Mouse (Mus musculus) G1E (cell line): ENCODE measurements at regions not wholly inside any gene's neighbourhood (a gene's known extent, or its start where the extent isn't known, plus 50 kb on each side); places are given as distances from the start of the nearest gene placed in this dataset.

Experiments used
- ATAC-seq: 2 replicates; pipeline ENCODE4 v1.8.0; 2016; ENCODE audit warnings: mild to moderate bottlenecking; ENCODE audit not compliant: insufficient number of reproducible peaks, poor library complexity, low FRiP score, severe bottlenecking; ENCODE audit errors: extremely low read depth
- DNase-seq: peaks from one replicate; pipeline ENCODE4 v3.0.0; 2012; ENCODE audit warnings: low spot score
- H3K27me3 ChIP-seq: 2 replicates; pipeline ENCODE4 v1.6.1; 2012; ENCODE audit warnings: mild to moderate bottlenecking, low read length, inconsistent platforms; ENCODE audit not compliant: insufficient read depth
- H3K36me3 ChIP-seq: replicated peaks from 2 replicates; pipeline ENCODE3; 2012; ENCODE audit warnings: mild to moderate bottlenecking, inconsistent platforms
- H3K4me1 ChIP-seq: 2 replicates; pipeline ENCODE4 v1.6.1; 2012; ENCODE audit warnings: low read depth, low read length, inconsistent platforms, mixed read lengths; ENCODE audit not compliant: insufficient read depth
- H3K4me3 ChIP-seq: 2 replicates; pipeline ENCODE4 v1.5.1; 2012; ENCODE audit warnings: low read depth, mild to moderate bottlenecking, inconsistent platforms, low read length, moderate library complexity, mixed read lengths
- H3K9me3 ChIP-seq: replicated peaks from 2 replicates; pipeline ENCODE4 v1.6.1; 2012; ENCODE audit warnings: inconsistent platforms
- CTCF ChIP-seq: IDR thresholded peaks from 2 replicates; pipeline ENCODE4 v1.5.1; 2012; ENCODE audit warnings: low read depth, low read length, inconsistent platforms, mixed read lengths
- GATA1 ChIP-seq: IDR thresholded peaks from 2 replicates; pipeline ENCODE4 v1.6.1; 2012; ENCODE audit warnings: borderline replicate concordance, low read length, inconsistent platforms, mixed read lengths
- GATA2 ChIP-seq: IDR thresholded peaks from 2 replicates; pipeline ENCODE4 v1.6.1; 2012; ENCODE audit warnings: low read depth, low read length, inconsistent platforms, borderline replicate concordance
- POLR2AphosphoS5 ChIP-seq: IDR thresholded peaks from 2 replicates; pipeline ENCODE4 v1.6.1; 2012; ENCODE audit warnings: low read depth, low read length, inconsistent platforms; ENCODE audit not compliant: insufficient replicate concordance
- TAL1 ChIP-seq: conservative IDR thresholded peaks from 2 replicates; pipeline ENCODE4 v1.6.1; 2012; ENCODE audit warnings: low read depth, low read length, inconsistent platforms, mixed read lengths

GRCm38 (mm10) chr3:143527274-143527673 is 645.5 kb upstream of the Pkn2 start:
- H3K36me3 ChIP-seq = no peaks in the 10 kb centered on the region
- no peak overlapping the region for H3K4me3 ChIP-seq
- no peaks in the 10 kb centered on the region for H3K27me3 ChIP-seq
- H3K9me3 ChIP-seq = peaks cover 5% of the 10 kb centered on the region
- H3K4me1 ChIP-seq = no peaks in the 10 kb centered on the region
- DNase-seq = no peak
- TF ChIP-seq GATA1 (no peak), TAL1 (no peak), GATA2 (no peak), CTCF (no peak), POLR2AphosphoS5 (no peak)
- ATAC-seq = no peak

DNA sequence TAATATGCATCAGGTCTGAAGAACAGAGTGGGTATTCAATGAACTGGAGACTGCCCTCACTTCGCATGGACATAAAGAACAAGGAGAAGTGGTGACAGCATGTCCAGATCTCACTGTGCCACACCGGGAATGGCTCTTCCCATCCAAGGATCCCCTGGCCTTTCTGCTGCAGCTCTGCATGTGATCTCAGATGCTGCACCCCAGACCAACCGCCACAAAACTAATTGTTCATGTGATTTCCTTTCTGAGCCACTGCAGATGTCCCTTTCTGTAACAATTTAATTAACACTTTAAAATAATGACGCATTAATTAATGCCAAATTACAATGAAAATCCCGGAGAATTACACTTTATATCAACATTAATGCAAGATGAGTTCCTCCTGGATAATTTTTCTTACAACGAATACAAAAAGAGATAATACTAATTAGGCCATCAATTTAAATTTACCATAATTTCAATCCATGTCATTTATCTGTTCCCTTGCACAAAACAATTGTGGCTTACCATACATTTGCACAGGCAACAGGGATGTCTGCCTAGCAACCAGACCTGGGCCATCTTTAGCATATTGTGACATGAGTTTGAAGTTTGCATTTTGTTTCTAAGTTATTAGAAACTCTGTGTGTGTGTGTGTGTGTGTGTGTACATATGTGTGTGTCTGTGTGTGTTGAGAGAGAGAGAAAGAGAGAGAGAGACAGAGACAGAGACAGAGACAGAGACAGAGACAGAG is 630.9 kb upstream of the Pkn2 start:
- no peaks in the 10 kb centered on the region for H3K27me3 ChIP-seq
- DNase-seq (no peak), ATAC-seq (no peak)
- no peak overlapping the region for H3K4me3 ChIP-seq
- no peaks in the 10 kb centered on the region for H3K36me3 ChIP-seq
- peaks cover 16% of the 10 kb centered on the region for H3K9me3 ChIP-seq
- no peaks in the 10 kb centered on the region for H3K4me1 ChIP-seq
- TF ChIP-seq GATA1 = no peak
- TF ChIP-seq CTCF = no peak
- TF ChIP-seq GATA2 = no peak
- no peak for TF ChIP-seq POLR2AphosphoS5
- no peak for TF ChIP-seq TAL1

DNA sequence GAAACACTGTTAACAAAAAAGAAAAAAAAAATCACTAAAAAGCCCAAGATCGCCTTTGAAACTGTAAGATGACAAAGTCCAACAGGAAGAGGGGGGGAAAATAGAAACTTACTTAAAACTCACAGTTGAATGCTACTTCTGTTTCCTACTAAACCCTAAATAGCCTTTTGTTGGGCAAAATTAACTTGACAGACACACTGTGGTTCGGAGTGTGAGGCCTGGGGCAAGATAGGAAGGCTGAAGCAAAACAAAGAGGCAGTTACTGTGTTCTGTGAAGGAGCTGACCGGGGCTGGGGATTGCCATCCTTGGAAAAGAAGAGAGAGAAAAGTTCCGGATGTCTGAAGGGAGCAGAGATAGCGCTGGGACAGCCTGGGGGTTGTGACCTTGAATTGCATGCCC is 627.7 kb upstream of the Pkn2 start:
- Histone ChIP-seq H3K36me3 (no peaks in the 10 kb centered on the region), H3K4me3 (no peak overlapping the region), H3K9me3 (peaks cover 19% of the 10 kb centered on the region), H3K4me1 (no peaks in the 10 kb centered on the region), H3K27me3 (no peaks in the 10 kb centered on the region)
- TF ChIP-seq GATA2 (no peak), CTCF (no peak), TAL1 (no peak), GATA1 (no peak), POLR2AphosphoS5 (no peak)
- no peak for ATAC-seq
- no peak for DNase-seq

DNA sequence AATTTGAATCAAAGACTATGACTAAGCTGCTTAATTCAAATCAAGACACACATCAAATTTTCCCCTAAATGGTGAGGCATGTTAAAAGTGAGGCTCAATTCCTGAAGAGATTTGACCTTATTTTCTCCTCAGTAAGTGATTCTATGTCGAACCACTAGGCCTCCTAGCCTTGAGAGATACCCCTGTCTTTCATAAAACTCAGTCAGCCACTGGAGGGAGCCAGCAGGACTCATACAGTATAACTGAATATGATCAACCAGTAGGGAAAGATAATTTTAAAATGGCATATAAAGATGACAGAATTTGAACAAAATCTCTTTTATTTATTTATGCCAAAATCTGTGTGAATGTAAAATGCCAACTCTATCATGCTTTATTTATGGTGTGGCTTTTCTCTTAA is 626.5 kb upstream of the Pkn2 start:
- H3K27me3 ChIP-seq = no peaks in the 10 kb centered on the region

DNA sequence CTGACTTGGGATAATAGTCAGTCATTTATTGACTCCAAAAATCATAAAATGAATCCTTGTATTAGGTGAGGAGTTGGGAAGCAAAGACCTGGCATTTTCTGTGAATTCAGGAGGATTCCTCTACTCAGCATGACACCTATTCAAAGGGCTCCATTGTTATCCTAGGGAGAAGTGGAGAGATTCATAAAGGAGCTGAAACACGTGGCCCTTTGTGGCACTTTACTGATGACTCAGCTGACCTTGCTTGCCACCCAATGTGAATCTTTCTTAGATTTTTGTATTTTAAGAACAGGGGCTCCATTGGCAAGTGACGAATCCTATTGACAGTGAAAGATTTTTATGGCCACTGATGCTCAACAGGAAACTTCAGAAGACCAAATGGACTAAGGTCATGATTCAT is 619.2 kb upstream of the Pkn2 start:
- H3K27me3 ChIP-seq = no peaks in the 10 kb centered on the region
- no peak overlapping the region for H3K4me3 ChIP-seq
- no peak for DNase-seq
- H3K4me1 ChIP-seq = no peaks in the 10 kb centered on the region
- no peak for ATAC-seq
- no peaks in the 10 kb centered on the region for H3K36me3 ChIP-seq
- peaks cover 4% of the 10 kb centered on the region for H3K9me3 ChIP-seq
- TF ChIP-seq POLR2AphosphoS5 (no peak), GATA2 (no peak), GATA1 (no peak)

More for the DNA sequence above, 626.5 kb upstream of the Pkn2 start:
- H3K36me3 ChIP-seq = no peaks in the 10 kb centered on the region
- no peak for ATAC-seq
- TF ChIP-seq TAL1 (no peak), CTCF (no peak), GATA2 (no peak), POLR2AphosphoS5 (no peak), GATA1 (no peak)
- no peak for DNase-seq
- H3K4me1 ChIP-seq = no peaks in the 10 kb centered on the region
- H3K4me3 ChIP-seq = no peak overlapping the region
- H3K9me3 ChIP-seq = peaks cover 19% of the 10 kb centered on the region

- ATAC-seq (no peak), DNase-seq (no peak)
- Histone ChIP-seq H3K27me3 (no peaks in the 10 kb centered on the region), H3K36me3 (no peaks in the 10 kb centered on the region), H3K9me3 (peaks cover 16% of the 10 kb centered on the region), H3K4me1 (no peaks in the 10 kb centered on the region), H3K4me3 (no peak overlapping the region)
- TF ChIP-seq GATA1 (no peak), TAL1 (no peak), GATA2 (no peak), CTCF (no peak), POLR2AphosphoS5 (no peak)
Observed at GRCm38 (mm10) chr3:143495389-143495788, 613.6 kb upstream of the Pkn2 start.
